Mouse (Mus musculus): ENCODE results near the gene Pdrg1.

DNA sequence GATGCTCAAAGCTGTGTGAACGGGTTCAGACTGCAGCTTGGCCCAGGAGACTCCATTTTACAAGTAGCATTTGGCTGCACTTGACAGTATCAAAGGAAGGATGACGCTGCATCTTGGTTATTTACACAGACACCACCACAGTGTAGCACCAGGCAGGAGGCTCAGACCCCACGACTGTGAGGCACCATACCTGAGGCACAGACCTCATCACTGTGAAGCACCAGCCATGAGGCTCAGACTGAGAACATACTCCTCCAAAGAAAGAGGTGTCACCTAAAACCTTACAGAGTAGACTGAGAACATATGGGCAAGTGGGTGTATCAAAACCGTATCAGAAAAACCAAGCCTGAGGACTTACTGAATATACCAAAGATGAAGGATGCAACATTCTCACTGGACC, 7.6 kb upstream of the Pdrg1 start:
- no peak for TF ChIP-seq POLR2A (IDR thresholded peaks at IDR 0.05; ENCODE audit: borderline replicate concordance, insufficient read depth, low read length)
- no peak for TF ChIP-seq CTCF (IDR thresholded peaks at IDR 0.05; ENCODE audit: borderline replicate concordance, insufficient read depth, low read depth, low read length)
